Mouse (Mus musculus) gastrocnemius, postnatal 25 days (tissue): ENCODE measurements around the gene Gm10135. TPM values are rescaled to one million over a fixed set of nuclear protein-coding genes. Genes with fewer than 3 reads are reported as not detected.
"Not testable (repeated sequence)": the region's sequence is repeated elsewhere in the genome, so short reads cannot be mapped to it uniquely, and the experiment has no call there.

Source experiments
- DNase-seq: peaks from one replicate; pipeline ENCODE4 v3.0.0; 2022
- long read RNA-seq, 2 experiments: library from polyadenylated mRNA; stranded (forward); transcript quantifications; one replicate each; pipeline ENCODE4 v2.0.0; 2021
- total RNA-seq, 2 experiments: library from RNA; stranded (reverse); gene quantifications; 1 replicate in 1 of 2; 2 replicates in 1 of 2; pipeline ENCODE4 v1.2.3; 2021

Gm10135 gene
- total RNA-seq: not detected
- long read RNA-seq, experiment 1: 0 reads
- long read RNA-seq, experiment 2: 0 reads

DNA sequence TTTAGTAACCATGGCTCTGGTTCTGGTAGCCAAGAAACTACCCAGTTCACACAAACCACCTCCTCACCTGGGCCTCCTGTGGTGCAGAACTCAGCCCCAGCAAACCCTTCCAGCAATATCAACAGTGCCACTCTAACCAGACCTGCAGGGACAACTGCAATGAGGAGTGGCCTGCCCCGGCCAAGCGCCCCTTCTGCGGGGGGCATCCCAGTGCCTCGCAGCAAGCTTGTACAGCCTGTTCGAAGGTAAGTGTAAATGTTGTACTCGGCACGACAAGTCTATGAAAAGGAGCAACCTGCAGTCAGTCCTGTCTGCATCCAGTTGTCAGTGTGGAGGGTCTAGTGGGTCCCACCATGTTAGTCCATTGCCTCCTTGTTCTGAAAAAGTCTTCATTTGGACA is at the start of gene Gm10135:
TSS of gene Gm10135 (minus strand) at position 101 of the 400 bp plus-strand sequence.
- DNase-seq: no peak

DNA sequence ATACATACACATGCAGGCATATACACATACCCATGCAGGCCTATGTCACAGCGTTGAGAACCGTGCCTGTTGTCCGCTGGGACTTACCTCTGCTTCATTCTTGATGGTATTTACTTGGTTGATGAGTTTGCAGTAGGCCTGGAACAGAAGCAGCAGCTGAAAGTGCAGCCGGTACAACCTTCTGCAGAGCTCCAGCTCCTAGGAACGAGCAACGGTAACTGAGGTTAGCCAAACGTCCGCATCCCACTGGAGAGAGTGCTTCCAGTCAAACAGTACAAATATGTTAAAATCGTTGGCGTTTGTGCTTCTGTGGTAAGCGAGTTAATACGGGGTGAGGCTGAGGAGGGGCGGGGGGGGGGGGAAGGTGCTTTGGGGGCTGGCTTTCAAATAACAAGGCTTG is 49.3 kb upstream of the Gm10135 start:
- no peak for DNase-seq

DNA sequence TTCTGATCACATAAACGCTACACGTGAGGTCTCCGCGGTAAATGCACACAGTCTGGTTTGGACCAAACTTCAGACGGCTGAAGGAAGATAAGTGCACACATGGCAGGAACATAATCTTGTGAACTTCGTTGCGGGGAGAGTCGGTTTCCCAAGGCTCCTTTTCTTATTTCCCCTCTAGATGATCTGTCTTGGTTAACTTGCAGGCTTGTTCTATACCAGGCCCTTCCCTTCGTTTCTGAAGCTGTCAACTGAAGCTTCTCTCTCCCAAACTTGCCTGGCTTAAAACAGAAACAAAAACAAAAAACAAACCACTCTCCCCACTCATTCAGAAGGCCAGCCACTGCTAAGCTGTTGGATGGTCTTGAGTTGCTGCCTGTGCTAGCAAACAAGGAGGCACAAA is 40.2 kb upstream of the Gm10135 start:
- no peak for DNase-seq

DNA sequence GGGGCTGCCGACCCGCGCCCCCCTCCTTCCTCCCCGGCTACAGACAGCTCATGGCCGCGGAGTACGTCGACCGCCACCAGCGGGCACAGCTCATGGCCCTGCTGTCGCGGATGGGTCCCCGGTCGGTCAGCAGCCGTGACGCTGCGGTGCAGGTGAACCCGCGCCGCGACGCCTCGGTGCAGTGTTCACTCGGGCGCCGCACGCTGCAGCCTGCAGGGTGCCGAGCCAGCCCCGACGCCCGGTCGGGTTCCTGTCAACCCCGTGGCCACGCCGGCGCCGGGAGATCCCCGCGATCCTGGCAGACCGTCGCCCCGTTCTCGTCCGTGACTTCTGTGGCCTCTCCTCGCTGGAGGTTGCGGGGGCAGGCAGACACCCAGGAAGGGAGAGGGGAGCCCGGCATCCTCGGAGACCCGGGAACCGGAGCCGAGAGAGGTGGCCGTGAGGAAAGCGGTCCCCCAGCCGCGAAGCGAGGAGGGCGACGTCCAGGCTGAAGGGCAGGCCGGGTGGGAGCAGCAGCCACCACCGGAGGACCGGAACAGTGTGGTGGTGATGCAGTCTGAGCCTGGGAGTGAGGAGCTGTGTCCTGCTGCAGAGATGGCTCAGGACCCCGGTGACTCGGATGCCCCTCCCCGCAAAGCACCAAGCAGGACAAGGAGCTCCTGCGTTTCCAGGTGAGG is 39.2 kb upstream of the Gm10135 start:
- not testable (repeated sequence) for DNase-seq

DNA sequence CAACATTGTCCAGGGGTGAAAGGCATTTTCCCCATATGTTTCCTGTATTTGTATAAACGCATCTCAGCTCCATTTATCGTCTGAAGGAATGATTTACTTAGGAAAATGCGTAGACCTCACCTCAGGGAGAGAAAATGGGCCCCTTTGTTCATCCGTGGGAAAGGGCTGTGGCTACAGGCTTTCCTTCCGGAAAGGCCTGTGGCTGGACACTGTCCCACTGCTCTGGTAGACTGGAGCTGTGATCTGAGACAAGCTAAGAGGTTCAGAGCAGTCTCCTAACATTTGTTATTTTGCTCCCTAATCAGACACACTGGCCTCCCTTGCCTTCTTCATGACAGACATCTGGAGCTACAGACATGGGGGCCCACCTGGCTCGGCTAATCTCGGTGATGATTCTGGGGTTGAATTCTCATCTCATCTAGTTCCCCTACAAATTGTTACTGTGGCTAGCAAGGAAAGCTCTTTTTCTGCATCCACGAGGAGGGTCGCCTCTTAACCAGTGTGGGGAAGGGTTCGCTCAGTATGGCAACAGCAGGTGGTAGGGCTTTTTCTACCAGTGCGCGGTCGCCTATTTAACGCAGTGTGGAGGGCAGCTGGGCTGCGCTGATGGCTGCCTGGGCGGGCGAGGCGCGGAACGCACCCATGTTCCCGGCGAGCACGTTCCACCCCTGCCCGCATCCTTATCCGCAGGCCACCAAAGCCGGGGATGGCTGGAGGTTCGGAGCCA is 38.5 kb upstream of the Gm10135 start:
- not testable (repeated sequence) for DNase-seq

DNA sequence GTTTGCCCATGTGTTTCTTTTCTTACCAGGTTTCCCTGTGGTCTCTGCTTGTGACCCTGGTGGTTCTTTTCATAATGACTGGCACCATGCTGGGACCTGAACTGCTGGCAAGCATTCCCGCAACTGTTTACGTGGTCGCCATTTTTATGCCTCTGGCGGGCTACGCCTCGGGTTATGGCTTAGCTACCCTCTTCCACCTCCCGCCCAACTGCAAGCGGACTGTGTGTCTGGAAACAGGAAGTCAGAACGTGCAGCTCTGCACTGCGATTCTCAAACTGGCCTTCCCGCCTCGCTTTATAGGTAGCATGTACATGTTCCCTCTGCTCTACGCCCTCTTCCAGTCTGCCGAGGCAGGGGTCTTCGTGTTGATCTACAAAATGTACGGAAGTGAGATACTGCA is 37.3 kb upstream of the Gm10135 start:
- not testable (repeated sequence) for DNase-seq

DNA sequence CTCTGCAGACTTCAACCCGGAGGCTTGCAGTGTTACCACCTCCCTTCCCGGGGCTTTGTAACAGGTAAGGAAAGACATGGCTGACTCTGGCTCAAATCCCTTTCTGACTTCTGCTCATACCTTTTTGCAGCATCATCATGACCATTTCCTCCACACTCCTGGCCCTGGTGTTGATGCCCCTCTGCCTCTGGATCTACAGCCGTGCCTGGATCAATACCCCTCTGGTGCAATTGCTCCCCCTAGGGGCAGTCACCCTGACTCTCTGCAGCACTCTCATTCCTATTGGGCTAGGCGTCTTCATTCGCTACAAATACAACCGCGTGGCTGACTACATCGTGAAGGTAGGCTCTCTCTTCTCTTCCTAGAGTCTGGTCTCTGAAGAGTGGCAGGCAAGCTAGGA is 33.7 kb upstream of the Gm10135 start:
- DNase-seq: not testable (repeated sequence)

DNA sequence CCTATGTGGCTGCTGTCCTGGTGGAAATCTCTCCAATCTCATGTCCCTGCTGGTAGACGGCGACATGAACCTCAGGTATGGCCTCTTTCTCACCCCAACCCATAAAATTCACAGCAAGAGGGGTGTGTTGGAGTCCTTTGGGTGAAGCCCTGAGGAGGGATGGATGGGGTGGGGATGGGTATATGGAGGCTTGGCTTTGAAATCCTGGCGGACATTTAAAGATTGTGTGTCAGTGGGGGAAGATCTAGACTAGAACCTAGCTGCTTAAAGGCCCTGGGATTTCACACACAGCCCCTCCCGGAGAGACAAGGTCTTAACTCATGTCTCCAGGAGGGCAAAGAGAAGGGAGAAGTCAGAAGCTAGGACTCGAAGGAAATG is 33.1 kb upstream of the Gm10135 start:
- DNase-seq: no peak

DNA sequence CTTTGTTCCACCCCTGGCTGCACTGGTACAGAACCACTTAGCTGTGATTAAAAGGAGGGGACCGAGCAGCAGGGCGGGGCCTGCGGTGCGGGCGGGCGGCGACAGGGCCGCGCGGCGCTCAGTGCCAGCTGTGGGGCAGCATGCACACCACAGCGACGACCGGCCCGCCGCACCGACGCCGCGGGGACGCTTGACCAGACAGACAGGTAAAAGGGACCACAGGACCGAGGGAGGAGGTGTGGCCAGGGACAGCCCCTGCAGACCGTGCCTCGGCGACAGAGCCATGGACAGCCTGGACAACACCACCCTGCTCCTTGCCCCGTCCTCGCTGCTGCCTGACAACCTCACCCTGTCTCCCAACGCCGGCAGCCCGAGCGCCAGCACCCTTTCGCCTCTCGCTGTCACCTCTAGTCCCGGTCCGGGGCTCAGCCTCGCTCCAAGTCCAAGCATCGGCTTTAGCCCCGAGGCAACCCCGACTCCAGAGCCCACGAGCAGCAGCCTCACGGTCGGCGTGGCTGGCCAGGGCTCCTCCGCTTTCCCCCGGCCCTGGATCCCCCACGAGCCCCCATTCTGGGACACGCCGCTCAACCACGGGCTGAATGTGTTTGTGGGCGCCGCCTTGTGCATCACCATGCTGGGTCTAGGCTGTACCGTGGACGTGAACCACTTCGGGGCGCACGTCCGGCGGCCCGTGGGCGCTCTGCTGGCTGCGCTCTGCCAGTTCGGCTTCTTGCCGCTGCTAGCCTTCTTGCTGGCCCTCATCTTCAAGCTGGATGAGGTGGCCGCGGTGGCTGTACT is 32.5 kb upstream of the Gm10135 start, which contains the start of gene Slc10a4:
TSS of gene Slc10a4 (plus strand) at position 100 of the 798 bp plus-strand sequence.
- peak; percentile 7 for DNase-seq

DNA sequence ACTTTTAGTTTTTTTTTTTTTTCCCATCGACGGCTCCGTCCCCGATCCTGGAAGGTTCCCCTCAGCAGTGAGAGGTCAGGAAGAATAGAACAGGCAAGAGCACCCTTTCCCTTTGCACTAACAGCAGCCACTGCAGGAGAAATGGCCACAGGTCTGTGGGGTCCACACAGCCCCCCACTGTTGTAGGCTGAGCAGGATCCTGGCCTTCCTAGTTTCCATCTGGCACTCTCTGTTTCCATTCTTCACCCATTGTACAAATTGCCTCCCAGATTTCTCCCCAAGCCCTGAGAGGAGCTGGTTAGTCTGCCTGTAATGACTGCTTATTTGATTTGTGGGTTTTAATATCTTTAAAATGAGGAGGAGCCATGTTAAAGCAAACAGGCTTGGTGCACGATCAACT is 29.5 kb upstream of the Gm10135 start:
- no peak for DNase-seq

DNA sequence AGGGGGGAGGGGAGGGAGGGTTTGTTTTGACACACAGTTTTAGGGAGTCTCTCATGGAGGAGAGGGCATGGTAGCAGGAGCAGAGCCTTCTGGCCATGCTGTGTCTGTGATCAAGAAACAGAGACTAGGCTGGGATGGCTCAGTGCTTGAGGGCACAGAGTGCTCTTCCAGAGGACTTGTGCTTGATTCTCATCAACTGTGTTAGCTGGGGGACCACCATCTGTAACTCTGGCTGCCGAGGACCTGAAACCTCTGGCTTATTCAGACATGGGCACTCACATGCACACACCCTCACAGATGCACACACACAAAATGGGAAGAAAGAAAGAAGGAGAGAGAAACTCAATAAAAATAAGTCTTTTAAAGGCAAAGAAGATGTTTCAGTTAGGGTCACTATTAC is 24.0 kb upstream of the Gm10135 start:
- not testable (repeated sequence) for DNase-seq

DNA sequence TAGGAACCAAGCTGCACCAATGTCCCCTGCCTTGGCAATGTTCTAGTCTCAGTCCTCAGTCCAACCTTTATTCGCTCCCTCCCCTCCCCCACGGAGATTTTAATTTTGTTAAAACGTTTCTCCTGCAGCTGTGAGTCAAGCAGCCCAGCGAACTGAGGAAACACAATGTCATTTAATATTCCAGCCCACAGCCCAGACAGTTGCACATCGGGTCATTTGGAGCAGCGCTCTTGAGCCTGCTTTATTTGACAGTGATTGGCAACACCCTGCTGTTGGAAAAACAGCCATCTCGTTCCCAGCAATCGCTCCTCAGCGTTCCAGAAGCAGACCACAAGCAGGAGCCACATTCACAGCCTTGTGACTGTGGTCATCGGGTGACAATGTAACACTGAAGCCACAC is 20.9 kb upstream of the Gm10135 start:
- DNase-seq: no peak

DNA sequence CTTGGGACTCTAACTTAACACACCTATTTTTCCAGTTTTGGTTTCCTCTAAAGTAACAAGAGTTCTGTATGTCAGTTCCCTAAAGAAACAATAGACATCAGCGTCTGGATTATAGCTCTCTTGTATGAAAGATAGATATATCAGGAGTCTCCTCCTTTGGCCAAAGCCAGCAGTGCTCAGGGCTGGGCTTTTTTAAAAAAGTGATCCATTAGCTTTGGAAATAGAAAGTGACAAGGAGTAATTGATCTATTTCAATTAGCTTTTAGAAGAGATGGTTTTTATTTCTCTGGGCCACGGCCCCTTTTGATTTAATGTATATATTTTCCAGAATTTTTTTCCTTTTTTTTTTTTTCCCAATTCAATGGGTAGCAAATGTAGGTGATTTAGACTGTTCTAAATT is 20.4 kb upstream of the Gm10135 start:
- no peak for DNase-seq

DNA sequence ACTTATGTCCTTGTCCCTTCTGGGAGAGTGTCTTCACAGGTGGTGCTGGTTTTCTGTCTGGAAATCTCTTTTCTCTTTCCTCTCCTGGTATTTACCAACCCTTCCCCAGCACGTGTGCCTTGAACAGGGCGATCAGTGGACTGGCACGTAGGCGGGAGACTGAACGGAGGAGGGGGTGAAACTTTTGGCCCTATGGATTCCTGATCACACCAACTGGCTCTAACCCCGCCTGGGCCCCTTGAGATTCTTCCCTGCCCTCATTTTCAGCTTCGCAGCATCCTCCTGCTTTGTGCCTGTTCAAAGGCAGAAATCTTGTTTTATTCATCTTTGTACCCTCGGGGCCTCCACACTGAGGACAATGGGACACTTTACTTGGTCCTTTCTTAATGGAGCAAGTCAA is 19.9 kb upstream of the Gm10135 start:
- no peak for DNase-seq

DNA sequence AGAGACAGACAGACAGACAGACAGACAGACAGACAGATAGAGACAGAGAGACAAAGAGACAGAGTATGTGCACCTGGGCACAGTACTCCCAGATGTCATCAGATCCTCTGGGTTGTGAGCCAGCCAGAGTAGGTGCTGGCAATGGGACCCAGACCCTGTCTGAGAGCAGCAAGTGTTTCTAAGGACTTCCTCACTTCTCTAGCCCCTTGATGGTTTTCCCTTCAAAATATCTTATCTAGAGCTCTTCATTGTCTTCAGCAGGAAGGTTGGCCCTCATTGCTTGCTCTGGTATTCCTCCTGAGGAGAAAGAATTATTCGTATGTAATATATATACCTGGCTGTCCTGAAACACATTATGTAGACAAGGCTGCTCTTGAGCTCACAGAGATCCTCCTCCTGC is 18.0 kb upstream of the Gm10135 start:
- no peak for DNase-seq

DNA sequence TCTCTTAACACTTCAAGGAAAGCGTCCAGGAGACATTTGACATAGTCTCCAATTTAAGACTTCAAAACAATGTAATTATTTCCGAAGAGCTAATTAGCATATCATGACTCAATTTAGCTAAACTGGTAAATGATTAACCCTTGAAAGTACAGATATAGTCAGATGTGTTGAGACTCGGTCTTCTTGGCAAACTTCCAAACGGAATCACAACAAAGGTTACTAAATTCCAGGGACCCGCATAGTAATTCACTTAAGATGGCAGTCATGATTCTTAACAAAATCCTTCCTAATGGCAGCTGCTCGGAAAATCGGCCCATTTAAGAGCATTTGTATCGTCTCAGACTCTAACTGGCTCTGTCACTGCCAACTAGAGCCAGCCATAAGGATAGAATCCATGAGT is 15.3 kb upstream of the Gm10135 start:
- DNase-seq: no peak

DNA sequence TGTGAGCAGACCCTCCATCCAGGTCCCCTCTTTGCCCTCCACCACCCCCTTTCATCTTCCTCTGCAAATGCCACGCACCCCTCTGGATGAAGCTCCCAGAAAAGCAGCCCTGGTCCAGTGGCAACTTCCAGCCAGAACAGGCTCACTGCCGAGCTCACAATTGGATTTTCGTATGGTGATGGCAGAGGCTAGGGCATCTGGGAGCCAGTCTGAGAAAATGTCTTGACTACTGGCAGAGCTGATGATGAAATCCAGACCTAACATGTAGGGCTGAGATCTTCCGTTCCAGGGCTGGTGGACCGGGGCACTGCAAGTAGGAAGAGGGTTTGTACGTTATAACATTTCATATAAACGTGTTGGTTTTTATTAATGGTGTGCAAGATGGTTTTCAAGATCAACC is 13.3 kb upstream of the Gm10135 start:
- no peak for DNase-seq

DNA sequence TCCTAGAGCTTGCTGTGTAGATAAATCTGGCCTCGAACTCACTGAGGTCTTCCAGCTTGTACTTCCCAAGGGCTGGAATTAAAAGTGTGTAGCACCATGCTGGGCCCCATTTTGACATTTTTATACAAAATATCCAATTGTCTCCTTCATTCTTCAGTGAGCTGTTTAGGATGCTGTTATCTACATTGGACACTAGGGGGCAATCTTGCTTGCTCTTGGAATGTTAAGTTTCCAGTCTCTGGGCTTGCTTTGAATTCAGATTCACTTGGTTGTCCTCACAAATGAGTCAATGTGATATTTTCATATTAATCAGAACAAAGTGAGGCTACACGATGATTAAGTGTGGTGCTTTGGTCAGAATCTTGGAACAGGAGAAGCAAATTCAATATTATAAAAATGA is 9.6 kb upstream of the Gm10135 start:
- no peak for DNase-seq

DNA sequence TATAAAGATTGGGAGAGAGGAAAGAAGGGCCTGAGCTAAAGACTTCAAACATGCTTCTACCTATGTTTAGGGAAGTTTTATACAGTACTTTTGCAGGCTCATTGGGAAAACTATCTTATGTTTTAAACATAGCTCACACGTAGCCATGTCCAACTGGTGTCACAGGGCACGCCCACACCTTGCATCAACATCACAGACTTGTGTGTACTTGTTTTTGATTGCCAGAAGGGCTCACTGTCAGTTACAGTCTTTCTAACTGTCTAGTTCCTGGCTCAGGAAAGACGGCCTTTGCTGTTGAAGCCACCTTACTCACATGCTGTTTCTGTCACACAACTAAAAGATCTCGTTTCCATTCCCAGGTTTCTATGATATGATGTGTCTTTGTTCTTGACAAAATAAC is 2.0 kb upstream of the Gm10135 start:
- DNase-seq: no peak

DNA sequence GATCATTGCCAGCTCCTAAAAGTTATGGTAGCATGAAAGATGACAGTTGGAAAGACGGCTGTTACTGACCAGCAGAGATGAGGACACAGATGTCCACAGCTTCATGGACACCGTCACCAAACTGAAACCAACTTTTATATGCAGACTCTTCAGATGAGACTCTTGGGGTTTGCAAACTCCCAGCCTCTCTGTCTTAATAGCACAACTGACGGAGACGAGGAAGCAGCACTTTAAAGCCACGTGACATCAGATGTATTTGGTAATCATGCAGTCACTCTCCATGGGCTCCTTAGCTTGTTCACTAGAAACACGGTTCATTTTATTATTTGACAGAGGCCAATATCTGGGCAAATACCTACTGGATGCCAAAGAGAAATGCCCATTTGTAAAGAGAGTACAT is 1.5 kb upstream of the Gm10135 start:
- DNase-seq: no peak

DNA sequence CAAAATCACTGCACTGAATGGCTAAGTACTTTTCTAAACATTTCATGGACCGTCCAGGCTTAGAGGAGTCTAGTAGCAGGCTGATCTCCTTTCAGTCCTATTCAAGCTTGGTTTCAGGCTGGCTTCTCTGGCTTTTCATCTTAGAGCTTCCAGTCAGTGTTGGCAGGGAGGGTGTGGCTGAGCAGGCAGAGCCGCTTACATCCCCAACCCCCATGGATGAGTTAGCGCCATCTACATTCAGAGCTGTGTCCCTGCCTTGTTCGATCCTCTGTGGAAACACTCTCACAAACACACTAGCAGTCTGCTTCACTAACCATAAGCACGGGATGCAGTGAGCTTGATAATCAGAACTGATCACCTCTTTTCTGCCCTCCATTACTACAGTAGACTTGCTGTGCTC is 1.6 kb downstream of the Gm10135 start:
- no peak for DNase-seq

DNA sequence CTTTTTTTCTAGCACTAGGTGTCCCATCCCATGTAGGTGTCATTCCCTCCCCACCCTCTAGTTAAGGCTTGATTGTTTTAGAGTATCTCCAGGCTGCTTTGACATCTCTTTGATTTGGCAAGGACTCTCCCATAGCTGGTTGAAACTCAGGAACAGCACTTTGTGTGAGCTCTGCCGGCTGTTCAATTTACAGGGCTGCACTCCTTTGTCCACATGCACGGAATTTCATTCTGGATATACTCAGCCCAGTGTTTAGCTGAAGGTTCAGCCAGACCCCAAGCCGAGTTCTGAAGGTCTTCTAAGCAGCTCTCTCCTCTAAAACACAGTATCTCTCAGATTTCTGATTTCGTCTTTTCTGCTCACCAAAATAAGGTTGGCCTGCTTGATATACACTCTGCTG is 2.1 kb downstream of the Gm10135 start:
- no peak for DNase-seq

DNA sequence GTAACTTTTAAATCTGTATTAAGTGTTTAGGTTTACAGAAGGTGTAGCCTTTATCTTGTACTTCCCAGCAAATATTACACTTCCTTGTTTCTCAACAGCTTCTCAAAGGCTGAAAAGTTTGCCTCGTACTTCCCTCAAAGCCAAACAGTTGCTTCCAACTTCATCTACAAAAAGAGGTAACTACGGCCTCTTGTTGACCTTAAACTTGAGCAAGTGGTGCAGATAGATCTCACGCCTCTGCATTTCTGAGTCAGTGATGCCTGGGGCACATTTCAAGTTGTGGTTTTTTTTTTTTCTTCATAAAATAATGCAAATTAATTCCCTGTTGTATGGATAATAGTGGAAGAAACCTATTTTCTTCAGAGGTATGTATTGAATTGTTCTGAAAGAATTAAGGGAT is 8.8 kb downstream of the Gm10135 start:
- DNase-seq: no peak
